Mouse (Mus musculus) left cerebral cortex, adult 11 months (tissue): Measurements from ENCODE around the gene Rerg.

ENCODE experiments used
- DNase-seq: peaks from one replicate; pipeline ENCODE4 v3.0.0; 2022; ENCODE audit warnings: low spot score

Gene Rerg

GRCm38 (mm10) chr6:137162481-137162880 lies 7.8 kb downstream of the Rerg start:
- DNase-seq, result no peak

GRCm38 (mm10) chr6:137161491-137162088 lies 8.7 kb downstream of the Rerg start:
- DNase-seq, result no peak

- no peak for DNase-seq
These were observed 10.8 kb downstream of the Rerg start for GRCm38 (mm10) chr6:137159372-137159926.

GRCm38 (mm10) chr6:137156437-137157219 lies 13.7 kb downstream of the Rerg start:
- DNase-seq, result no peak

GRCm38 (mm10) chr6:137155196-137156137 lies 14.8 kb downstream of the Rerg start:
- DNase-seq, result no peak

- DNase-seq, result no peak
These were observed 17.3 kb downstream of the Rerg start for GRCm38 (mm10) chr6:137153021-137153420.

- DNase-seq, result no peak
These were observed 19.3 kb downstream of the Rerg start for GRCm38 (mm10) chr6:137151015-137151414.

GRCm38 (mm10) chr6:137149833-137150232 lies 20.5 kb downstream of the Rerg start:
- no peak for DNase-seq

- no peak for DNase-seq
These were observed 23.4 kb downstream of the Rerg start for GRCm38 (mm10) chr6:137146910-137147309.

GRCm38 (mm10) chr6:137145611-137146010 lies 24.7 kb downstream of the Rerg start:
- DNase-seq, result no peak

GRCm38 (mm10) chr6:137144958-137145535 lies 25.2 kb downstream of the Rerg start:
- DNase-seq, result no peak

- DNase-seq, result no peak
These were observed 25.8 kb downstream of the Rerg start for GRCm38 (mm10) chr6:137144526-137144840.

- DNase-seq, result no peak
These were observed 26.3 kb downstream of the Rerg start for GRCm38 (mm10) chr6:137143818-137144525.

GRCm38 (mm10) chr6:137142796-137143195 lies 27.5 kb downstream of the Rerg start:
- no peak for DNase-seq

- no peak for DNase-seq
These were observed 29.0 kb downstream of the Rerg start for GRCm38 (mm10) chr6:137141247-137141820.

- no peak for DNase-seq
These were observed 31.5 kb downstream of the Rerg start for GRCm38 (mm10) chr6:137138822-137139221.

GRCm38 (mm10) chr6:137138391-137138790 lies 31.9 kb downstream of the Rerg start:
- DNase-seq, result no peak

- DNase-seq, result no peak
These were observed 33.9 kb downstream of the Rerg start for GRCm38 (mm10) chr6:137136401-137136800.

GRCm38 (mm10) chr6:137135506-137136391 lies 34.5 kb downstream of the Rerg start:
- no peak for DNase-seq

- DNase-seq, result no peak
These were observed 38.5 kb downstream of the Rerg start for GRCm38 (mm10) chr6:137131794-137132193.
